Mouse (Mus musculus): ENCODE data around the gene Brwd3. TPM values are rescaled to one million over a fixed set of nuclear protein-coding genes. Genes with fewer than 3 reads are reported as not detected.
A peak's percentile ranks its signal among the peaks of the same experiment; 100 is the strongest.

Gene Brwd3
- total and polyA plus RNA-seq, 3 experiments: 8.4 to 136 (median 10.8) TPM

DNA sequence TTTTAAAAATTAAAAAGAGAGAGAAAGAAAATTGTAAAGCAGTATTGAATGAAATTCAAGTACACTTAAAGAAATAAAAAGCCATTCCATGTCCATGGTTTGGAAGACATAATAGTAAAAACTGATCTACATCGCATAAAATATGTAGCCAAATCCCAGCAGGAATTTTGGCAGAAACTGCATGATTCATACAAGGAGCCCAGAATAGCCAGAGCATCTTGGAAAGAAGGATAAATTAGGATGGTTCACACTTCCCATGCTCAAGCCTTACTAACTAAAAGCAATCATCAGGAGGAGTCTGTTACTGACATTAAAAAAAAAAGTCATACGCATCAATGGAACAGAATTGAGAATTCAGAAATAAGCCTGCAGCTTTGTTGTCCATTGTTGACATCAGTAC is 8.5 kb upstream of the Brwd3 start:
- Histone ChIP-seq H3K79me2 (ENCODE audit: control insufficient read depth, insufficient read depth, low read length, poor library complexity) (no peaks in the 10 kb centered on the region), H3K27me3 (ENCODE audit: control insufficient read depth in 1 of 2, insufficient read depth in 2 of 2, low read length in 2 of 2) (no peaks in the 10 kb centered on the region), H3K4me3 (ENCODE audit: control insufficient read depth in 1 of 2, insufficient read depth in 1 of 2, low read depth in 2 of 2, low read length in 2 of 2) (no peak overlapping the region), H3K36me3 (ENCODE audit: control insufficient read depth in 1 of 2, insufficient read depth in 2 of 2, low read length in 2 of 2) (no peaks in the 10 kb centered on the region), H3K9ac (ENCODE audit: control insufficient read depth, low read depth, low read length, poor library complexity, severe bottlenecking) (no peak overlapping the region), H3K4me1 (ENCODE audit: control insufficient read depth in 1 of 2, insufficient read depth in 2 of 2, low read length in 2 of 2) (no peaks in the 10 kb centered on the region), H3K9me3 (replicated peaks; ENCODE audit: insufficient read depth, low read length) (no peaks in the 10 kb centered on the region), H3K27ac (ENCODE audit: control insufficient read depth, low read depth, low read length) (no peak overlapping the region)
- TF ChIP-seq HCFC1 (IDR thresholded peaks at IDR 0.05; ENCODE audit: low read depth, low read length) (no peak), NELFE (IDR thresholded peaks at IDR 0.05; ENCODE audit: low read depth, low read length) (no peak), TBP (IDR thresholded peaks at IDR 0.05; ENCODE audit: low read depth, low read length) (no peak), SIN3A (IDR thresholded peaks at IDR 0.05; ENCODE audit: low read length) (no peak), MYC (IDR thresholded peaks at IDR 0.05; ENCODE audit: low read depth, low read length) (no peak), ZC3H11A (IDR thresholded peaks at IDR 0.05; ENCODE audit: low read depth, low read length) (no peak), MAZ (IDR thresholded peaks at IDR 0.05; ENCODE audit: low read depth, low read length) (no peak), CHD2 (IDR thresholded peaks at IDR 0.05; ENCODE audit: low read length) (no peak), ZNF384 (IDR thresholded peaks at IDR 0.05; ENCODE audit: low read depth, low read length) (no peak), USF1 (IDR thresholded peaks at IDR 0.05; ENCODE audit: low read depth, low read length) (no peak), ZKSCAN1 (IDR thresholded peaks at IDR 0.05; ENCODE audit: low read depth, low read length) (no peak), JUND (IDR thresholded peaks at IDR 0.05; ENCODE audit: low read depth, low read length) (no peak)
- DNase-seq (ENCODE audit: low read depth, low spot score): no peak

DNA sequence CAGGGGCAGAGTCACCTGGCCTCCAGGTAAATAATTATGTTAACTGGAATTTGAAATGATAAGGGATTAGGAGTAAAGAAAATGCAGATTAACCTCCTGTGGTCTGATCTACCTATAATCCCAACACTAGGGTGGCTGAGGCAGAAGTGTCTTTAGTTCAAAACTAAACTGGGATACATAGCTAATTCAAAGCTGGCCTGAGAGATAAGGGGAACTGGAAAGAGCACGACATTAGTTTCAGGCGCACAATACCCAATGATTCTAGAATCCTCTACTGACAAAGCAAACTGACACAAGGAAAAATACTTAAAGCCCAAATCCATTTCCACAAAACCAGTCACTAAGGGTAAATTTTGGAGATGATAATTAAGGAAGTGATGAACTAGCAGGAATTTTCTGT is 2.2 kb upstream of the Brwd3 start:
- Histone ChIP-seq H3K27me3 (ENCODE audit: control insufficient read depth in 1 of 2, insufficient read depth in 2 of 2, low read length in 2 of 2) (no peaks in the 10 kb centered on the region), H3K27ac (ENCODE audit: control insufficient read depth, low read depth, low read length) (no peak overlapping the region), H3K9ac (ENCODE audit: control insufficient read depth, low read depth, low read length, poor library complexity, severe bottlenecking) (no peak overlapping the region; the same call in 1 of the 2 replicates), H3K4me1 (ENCODE audit: control insufficient read depth in 1 of 2, insufficient read depth in 2 of 2, low read length in 2 of 2) (peaks cover 5 to 11% of the 10 kb centered on the region in 2 experiments; a peak in 3 of 4 replicates), H3K9me3 (replicated peaks; ENCODE audit: insufficient read depth, low read length) (no peaks in the 10 kb centered on the region), H3K4me3 (ENCODE audit: control insufficient read depth in 1 of 2, insufficient read depth in 1 of 2, low read depth in 2 of 2, low read length in 2 of 2) (no peak overlapping the region), H3K36me3 (ENCODE audit: control insufficient read depth in 1 of 2, insufficient read depth in 2 of 2, low read length in 2 of 2) (peaks cover 0 to 11% of the 10 kb centered on the region in 2 experiments; a peak in 2 of 4 replicates), H3K79me2 (ENCODE audit: control insufficient read depth, insufficient read depth, low read length, poor library complexity) (peaks cover 13% of the 10 kb centered on the region; the same call in 1 of the 2 replicates)
- peak; percentile 61 for DNase-seq (ENCODE audit: low read depth, low spot score)
- TF ChIP-seq GATA1 (IDR thresholded peaks at IDR 0.05; ENCODE audit: low read depth, low read length) (peak; percentile 59; the same call in 1 of the 2 replicates), TAL1 (IDR thresholded peaks at IDR 0.05; ENCODE audit: low read length) (peak; percentile 69), ZC3H11A (IDR thresholded peaks at IDR 0.05; ENCODE audit: low read depth, low read length) (no peak), CTCF (IDR thresholded peaks at IDR 0.05 in 2 of 3, conservative IDR thresholded peaks at IDR 0.05 in 1 of 3; ENCODE audit: control insufficient read depth in 1 of 3, insufficient read depth in 1 of 3, low read depth in 2 of 3, low read length in 3 of 3, poor library complexity in 1 of 3, severe bottlenecking in 1 of 3) (no peak), POLR2AphosphoS2 (IDR thresholded peaks at IDR 0.05; ENCODE audit: low read length) (no peak), ETS1 (IDR thresholded peaks at IDR 0.05; ENCODE audit: low read depth, low read length) (no peak)

Measured in MEL (cell line).